Mouse (Mus musculus): ENCODE measurements around the gene Psma3. TPM values are rescaled to one million over a fixed set of nuclear protein-coding genes. Genes with fewer than 3 reads are reported as not detected.

The Psma3 gene
- polyA plus RNA-seq, 1 experiment from 2014 or later, result 582 TPM

Other genes with a start within 250 kb of the Psma3 start
- gene Frmd6, start 149.1 kb upstream of the Psma3 start, polyA plus RNA-seq (2015; fragmentation: Nextera tagmentation; extraction: Ambion mirVana), result 36.4 and 38.9 TPM in 2 replicates
- gene Actr10, start 36.8 kb upstream of the Psma3 start, polyA plus RNA-seq (2015; fragmentation: Nextera tagmentation; extraction: Ambion mirVana), result 232 and 234 TPM in 2 replicates
- 44.7 and 47.7 TPM in 2 replicates for gene Arid4a, start 41.4 kb downstream of the Psma3 start, polyA plus RNA-seq (2015; fragmentation: Nextera tagmentation; extraction: Ambion mirVana)
- 1.3 and 1.6 TPM in 2 replicates for gene Tomm20l, start 136.8 kb downstream of the Psma3 start, polyA plus RNA-seq (2015; fragmentation: Nextera tagmentation; extraction: Ambion mirVana)
- gene Timm9, start 162.1 kb downstream of the Psma3 start, polyA plus RNA-seq (2015; fragmentation: Nextera tagmentation; extraction: Ambion mirVana), result 59.0 and 59.6 TPM in 2 replicates
- gene 2700049A03Rik, start 162.2 kb downstream of the Psma3 start, polyA plus RNA-seq (2015; fragmentation: Nextera tagmentation; extraction: Ambion mirVana), result 15.5 and 18.4 TPM in 2 replicates